Mouse (Mus musculus) left cerebral cortex, adult 11 months (tissue): ENCODE data around the gene Rec114.

Experiments
- DNase-seq: peaks from one replicate; pipeline ENCODE4 v3.0.0; 2022; ENCODE audit warnings: low spot score

The Rec114 gene

DNA sequence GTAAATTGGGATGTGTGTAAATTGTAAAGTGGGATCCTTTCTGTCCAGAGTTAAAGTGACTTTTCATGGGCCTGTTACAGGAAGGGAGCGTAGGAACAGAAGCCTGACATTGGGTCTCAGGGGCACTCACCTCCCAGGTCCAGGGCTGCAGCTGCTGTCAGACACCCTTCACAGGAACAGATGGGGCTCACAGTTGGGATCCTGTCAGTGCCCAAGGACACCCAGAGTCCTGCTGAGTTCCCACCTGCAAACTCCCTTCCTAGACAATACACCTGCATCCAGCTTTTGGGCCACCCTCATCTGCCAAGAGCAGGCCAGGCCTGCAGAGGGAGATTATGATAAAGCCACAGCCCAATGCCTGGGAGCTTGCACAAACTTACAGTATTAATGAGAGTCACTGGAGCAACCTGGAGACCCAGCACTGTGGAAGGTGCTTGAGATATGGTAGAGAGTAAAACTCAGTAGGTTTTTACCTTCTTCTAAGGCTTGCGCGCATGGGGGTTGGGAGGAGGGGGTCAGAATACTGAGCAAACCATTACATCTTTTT, at the start of gene Rec114:
Gene Rec114, minus strand, starts transcription at position 263 of the 547 bp plus-strand sequence.
- DNase-seq: no peak

GRCm38 (mm10) chr9:58789476-58789875, 45.7 kb upstream of the Rec114 start:
- no peak for DNase-seq

DNA sequence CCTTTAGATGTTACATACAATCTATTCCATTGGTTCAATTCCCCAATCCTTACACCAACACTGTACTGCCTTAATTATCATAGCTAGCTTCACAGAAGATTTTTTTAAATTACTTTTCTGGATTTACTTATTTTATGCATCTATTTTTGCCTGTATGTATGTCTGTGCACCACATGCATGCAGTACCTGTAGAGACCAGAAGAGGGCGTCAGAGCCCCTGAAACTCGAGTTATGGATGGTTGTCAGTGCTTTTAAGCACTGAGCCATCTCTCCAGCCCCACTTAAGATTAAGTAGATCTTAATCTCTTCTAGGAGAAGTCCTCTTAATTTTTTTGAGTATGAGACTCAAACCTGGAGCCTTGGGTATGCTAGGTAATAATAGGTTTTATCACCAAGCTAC, 31.6 kb upstream of the Rec114 start:
- DNase-seq: no peak

GRCm38 (mm10) chr9:58774761-58775160, 31.0 kb upstream of the Rec114 start:
- DNase-seq: no peak

DNA sequence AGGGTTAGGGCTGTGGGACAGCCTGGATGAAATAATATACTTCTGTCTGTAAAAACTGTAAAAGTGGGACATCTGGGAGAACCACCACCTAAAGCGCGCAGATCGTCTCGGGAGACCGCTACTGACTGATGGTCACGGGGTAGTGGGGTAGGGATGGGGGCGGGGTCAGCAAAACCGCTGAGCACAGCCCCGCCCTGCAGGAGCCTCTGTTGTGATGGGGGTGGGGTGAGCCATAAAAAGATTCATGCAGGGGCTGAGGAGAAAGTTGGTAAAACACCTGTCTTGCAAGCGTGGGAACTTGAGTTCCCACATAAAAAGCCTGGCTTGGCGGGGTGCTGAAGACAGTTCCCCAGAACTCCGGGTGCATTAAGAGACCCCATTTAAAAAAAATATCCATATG, 26.2 kb upstream of the Rec114 start:
- DNase-seq: no peak

DNA sequence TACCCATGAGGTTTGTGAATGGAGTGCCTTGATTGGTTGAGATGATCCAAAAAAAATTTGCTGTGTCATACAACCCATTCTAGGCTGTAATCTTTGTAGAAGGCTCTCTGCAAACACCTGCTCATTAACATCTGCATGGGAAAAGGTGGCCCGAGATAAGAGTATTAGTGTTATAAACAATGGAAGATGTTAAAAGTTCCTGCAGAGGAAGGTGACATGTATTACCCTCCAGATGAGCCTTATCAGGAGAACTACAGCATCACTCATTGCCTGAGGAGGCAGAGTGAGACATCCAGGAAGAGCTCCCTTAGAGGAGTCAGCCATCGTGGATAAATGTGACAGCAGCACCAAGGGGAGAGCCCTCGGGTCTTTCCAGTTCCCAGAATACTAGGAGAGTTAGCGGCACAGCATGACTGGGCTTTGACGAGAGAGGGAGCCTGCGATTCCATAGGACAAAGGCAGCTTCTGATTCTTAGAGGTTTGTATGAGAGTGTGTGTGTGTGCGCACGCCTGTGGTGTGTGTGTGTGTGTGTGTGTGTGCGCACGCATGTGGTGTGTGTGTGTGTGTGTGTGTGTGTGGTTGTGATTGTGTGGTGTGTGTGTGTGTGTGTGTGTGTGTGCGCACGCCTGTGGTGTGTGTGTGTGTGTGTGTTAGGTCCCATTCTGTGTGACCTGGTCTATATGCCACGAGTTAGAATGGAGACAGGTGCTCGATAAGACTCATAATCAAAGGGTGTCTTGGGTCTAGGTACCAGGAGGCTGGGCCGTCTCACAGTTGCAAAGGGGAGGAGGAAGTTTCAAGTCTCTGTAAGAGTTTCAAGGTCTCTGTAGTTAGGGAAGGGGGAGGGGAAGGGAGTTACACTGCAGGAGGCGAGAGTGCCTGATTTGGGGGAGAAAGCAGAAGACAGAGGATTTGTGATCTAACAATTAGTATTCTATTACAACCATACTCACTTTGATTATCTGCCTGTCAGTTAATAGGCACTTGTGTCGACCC, 23.5 kb upstream of the Rec114 start:
- DNase-seq: no peak

GRCm38 (mm10) chr9:58764354-58764753, 20.6 kb upstream of the Rec114 start:
- no peak for DNase-seq

GRCm38 (mm10) chr9:58763114-58763513, 19.4 kb upstream of the Rec114 start:
- DNase-seq: no peak

GRCm38 (mm10) chr9:58762086-58762485, 18.3 kb upstream of the Rec114 start:
- DNase-seq: no peak

GRCm38 (mm10) chr9:58758754-58759153, 15.0 kb upstream of the Rec114 start:
- no peak for DNase-seq

DNA sequence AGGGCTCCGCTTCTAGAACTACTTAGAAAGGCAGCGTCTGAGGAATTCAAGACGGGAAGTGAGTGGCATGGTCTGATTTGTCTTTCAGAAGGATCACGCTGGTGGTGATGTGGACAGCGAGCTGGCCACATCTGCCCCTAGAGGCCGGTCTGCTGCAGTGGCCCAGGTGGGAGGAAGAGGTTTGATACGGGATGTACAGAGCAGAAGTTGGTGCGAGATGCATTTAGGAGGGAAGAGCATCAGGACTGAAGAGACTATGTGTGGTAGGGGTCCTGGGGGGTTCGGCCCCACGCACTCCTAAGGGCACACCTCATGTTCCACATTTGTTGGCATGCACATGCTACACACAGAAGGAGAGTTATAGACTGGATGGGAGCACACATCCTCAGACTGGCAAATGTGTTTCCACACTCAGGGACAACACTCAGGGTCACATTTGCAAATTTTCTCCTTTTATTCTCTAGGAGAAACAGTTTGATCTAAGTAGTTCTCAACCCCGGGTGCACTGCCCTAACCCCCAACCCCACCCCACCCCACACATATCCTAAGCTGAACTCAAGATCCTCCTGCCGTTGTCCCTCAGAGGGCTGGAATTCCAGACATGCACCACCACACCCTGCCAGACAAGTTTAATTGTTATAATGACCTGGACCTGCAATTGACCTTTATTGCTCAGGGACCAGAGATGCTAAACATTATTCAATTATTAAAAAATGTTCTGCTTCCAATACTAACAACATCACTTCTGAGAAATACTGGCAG, 12.8 kb upstream of the Rec114 start:
- no peak for DNase-seq

- no peak for DNase-seq
Observed at GRCm38 (mm10) chr9:58753606-58754005, 9.8 kb upstream of the Rec114 start.

- DNase-seq: no peak
Observed at GRCm38 (mm10) chr9:58748142-58748541, 4.4 kb upstream of the Rec114 start.

DNA sequence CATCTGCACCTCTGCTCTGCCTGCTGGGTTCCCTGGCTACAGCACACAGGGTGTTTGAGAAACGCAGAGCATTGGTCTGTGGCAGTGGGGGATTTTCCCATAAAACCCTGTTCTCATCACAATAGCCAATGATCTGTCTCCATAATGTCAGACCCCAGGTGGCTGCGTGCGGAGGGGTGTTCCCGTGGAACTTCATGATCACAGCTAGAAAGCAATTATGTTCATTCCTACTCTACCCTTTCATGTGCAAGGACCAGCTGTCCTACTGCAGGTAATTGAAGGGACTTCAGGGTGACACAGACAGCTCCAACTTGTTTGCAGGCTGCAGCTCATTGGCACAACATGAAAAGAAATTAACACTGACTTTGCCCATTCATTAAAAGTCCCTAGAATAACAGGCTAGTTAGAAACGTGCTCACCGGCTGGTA, 3.6 kb upstream of the Rec114 start:
- no peak for DNase-seq

DNA sequence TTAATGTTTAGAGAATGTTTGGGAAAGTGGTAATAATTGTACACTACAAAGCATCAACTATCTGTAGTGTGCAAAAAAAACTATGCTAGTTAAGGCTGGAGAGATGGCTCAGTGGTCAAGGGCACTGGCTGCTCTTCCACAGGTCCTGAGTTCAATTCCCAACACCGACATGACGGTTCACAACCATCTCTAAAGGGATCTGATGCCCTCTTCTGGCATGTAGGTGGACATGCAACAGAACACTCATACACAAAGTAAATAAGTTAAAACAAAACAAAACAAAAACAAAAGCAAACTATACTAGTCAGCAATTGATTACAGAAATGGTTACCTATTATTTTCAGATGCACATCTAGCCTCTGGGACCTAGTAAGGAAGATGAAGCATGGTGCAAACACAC, 1.1 kb downstream of the Rec114 start:
- DNase-seq: no peak

DNA sequence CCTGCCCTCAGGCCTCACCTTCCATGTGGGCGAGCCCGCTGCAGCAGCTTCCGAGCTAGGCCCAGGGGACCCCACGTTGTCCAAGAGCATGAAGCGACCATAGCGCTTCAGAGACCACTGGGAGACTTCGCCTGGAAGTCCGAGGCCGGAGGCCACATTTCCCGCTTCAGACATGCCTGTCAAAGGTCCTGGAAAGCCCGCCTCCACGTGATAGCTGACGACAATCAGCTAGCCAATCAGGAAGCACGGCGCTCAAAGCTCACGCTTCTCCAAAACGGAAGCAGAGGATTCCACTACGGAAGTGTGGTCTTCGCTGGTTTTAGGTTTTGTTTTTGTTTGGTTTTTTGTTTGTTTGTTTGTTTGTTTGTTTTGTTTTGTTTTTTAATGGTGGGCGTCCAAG, 2.4 kb downstream of the Rec114 start:
- no peak for DNase-seq

- DNase-seq: no peak
Observed at GRCm38 (mm10) chr9:58739791-58740190, 4.0 kb downstream of the Rec114 start.

GRCm38 (mm10) chr9:58723165-58723564, 20.6 kb downstream of the Rec114 start:
- DNase-seq: no peak

GRCm38 (mm10) chr9:58722151-58722550, 21.6 kb downstream of the Rec114 start:
- DNase-seq: no peak

- no peak for DNase-seq
Observed at GRCm38 (mm10) chr9:58721021-58721420, 22.7 kb downstream of the Rec114 start.

DNA sequence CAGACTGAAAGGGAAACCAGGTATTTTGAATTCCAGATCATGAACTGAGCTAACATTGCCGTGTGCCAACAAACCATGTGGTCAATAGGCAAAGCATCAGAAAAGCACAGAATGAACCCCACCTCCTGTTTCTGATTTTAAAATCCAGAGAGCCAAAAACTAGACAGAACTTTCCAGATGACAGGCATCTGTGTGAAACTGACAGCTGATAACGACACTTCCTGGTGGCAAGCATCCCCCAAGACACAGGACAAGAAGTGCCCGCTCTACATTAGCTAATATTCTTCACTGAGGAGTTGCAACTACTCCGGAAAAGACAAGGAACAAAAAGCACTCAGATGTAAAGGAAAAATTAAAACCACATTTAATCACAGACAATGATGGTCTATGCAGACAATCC, 23.6 kb downstream of the Rec114 start:
- no peak for DNase-seq

GRCm38 (mm10) chr9:58719471-58719870, 24.3 kb downstream of the Rec114 start:
- no peak for DNase-seq

DNA sequence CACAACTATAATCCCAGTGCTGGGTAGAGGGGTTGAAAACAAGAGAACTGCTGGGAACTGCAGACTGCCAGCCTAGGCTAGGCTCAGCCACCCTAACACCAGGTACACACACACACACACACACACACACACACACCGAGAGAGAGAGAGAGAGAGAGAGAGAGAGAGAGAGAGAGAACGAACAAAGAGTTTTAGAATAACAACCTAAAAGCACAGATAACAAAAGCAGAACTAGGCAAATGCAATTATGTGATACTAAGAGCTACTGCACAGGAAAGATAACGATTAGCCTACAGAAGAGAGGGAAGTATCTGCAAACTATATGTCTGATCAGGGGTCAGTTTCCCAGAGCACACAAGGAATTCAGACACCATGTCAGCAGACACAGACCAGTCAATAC, 24.8 kb downstream of the Rec114 start:
- DNase-seq: no peak
